Comparison of ENCODE assay signal across 8 mouse cellular contexts in the genomic region with DNA sequence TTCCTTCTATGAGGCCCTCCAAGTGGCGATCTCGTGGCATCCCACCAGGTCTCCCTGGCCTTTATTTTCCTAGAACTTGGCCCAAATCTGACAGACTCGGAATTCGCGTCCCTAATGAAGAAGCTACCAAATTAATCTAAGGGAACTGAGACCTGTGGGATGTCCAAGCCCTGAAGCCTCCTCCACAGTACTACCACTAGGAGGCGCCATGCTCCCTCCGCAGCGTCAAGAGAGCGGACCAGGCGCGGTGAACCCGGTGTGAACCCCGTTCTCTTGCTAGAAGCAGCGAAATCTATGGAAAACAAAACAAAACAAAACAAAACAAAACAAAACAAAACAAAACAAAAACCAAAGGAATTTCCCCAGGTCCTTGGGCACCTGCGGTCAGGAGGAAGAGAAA. TPM values are rescaled to one million over a fixed set of nuclear protein-coding genes. Genes with fewer than 3 reads are reported as not detected.
DNase-seq lines count a peak whose midpoint lies in the region; ATAC-seq lines count a peak whose summit lies in the region.

No protein-coding gene starts in this region.

- no peaks in the 10 kb centered on the region for H3K36me3 ChIP-seq in kidney, embryonic 16.5 days (ENCODE audit: insufficient read depth, low read length)
- H3K36me3 ChIP-seq in heart, embryonic 16.5 days (ENCODE audit: control insufficient read depth, insufficient read depth), result no peaks in the 10 kb centered on the region
- no peaks in the 10 kb centered on the region for H3K36me3 ChIP-seq in liver, embryonic 12.5 days

- H3K27ac ChIP-seq in kidney, embryonic 16.5 days (ENCODE audit: low read length), result no peak overlapping the region
- no peak overlapping the region for H3K27ac ChIP-seq in heart, embryonic 16.5 days (ENCODE audit: low read length)
- H3K27ac ChIP-seq in liver, embryonic 12.5 days, result no peak overlapping the region

- DNase-seq in kidney, adult 11 months, result peak; percentile 33
- DNase-seq in T-cell, adult 2 months (ENCODE audit: low spot score), result peak; percentile 52
- peak; percentile 81 for DNase-seq in thymus, postnatal 14 days

- H3K4me1 ChIP-seq in kidney, embryonic 16.5 days (ENCODE audit: insufficient read depth, low read length), result no peaks in the 10 kb centered on the region
- H3K4me1 ChIP-seq in heart, embryonic 16.5 days (ENCODE audit: control insufficient read depth, insufficient read depth, low read length), result no peaks in the 10 kb centered on the region
- H3K4me1 ChIP-seq in liver, embryonic 12.5 days, result peaks cover 55% of the 10 kb centered on the region

- H3K27me3 ChIP-seq in kidney, embryonic 16.5 days (ENCODE audit: insufficient read depth, low read length), result no peaks in the 10 kb centered on the region
- no peaks in the 10 kb centered on the region for H3K27me3 ChIP-seq in heart, embryonic 16.5 days (ENCODE audit: control insufficient read depth, insufficient read depth, low read length)
- peaks cover 8% of the 10 kb centered on the region; the same call in 1 of the 2 replicates for H3K27me3 ChIP-seq in liver, embryonic 12.5 days (replicated peaks)

- H3K4me2 ChIP-seq in kidney, embryonic 16.5 days (replicated peaks; ENCODE audit: low read depth, low read length), result no peak overlapping the region; the same call in 1 of the 2 replicates
- peak overlapping the region; percentile 37; the same call in 1 of the 2 replicates for H3K4me2 ChIP-seq in heart, embryonic 16.5 days (ENCODE audit: low read depth, low read length)
- H3K4me2 ChIP-seq in liver, embryonic 12.5 days, result peak overlapping the region; percentile 54

- H3K4me3 ChIP-seq in kidney, embryonic 16.5 days (ENCODE audit: low read length), result no peak overlapping the region
- H3K4me3 ChIP-seq in heart, embryonic 16.5 days (ENCODE audit: low read length), result no peak overlapping the region
- no peak overlapping the region for H3K4me3 ChIP-seq in liver, embryonic 12.5 days

- H3K9ac ChIP-seq in kidney, embryonic 16.5 days (replicated peaks; ENCODE audit: low read length), result no peak overlapping the region
- H3K9ac ChIP-seq in heart, embryonic 16.5 days (ENCODE audit: low read length), result no peak overlapping the region
- H3K9ac ChIP-seq in liver, embryonic 12.5 days, result 0 out of 2 replicates have a peak overlapping the region, but pooled peaks have one; percentile 27

- no peak for ATAC-seq in kidney, embryonic 16.5 days (ENCODE audit: low FRiP score, low TSS enrichment)
- ATAC-seq in common myeloid progenitor, adult 5-6 weeks (replicated peaks; ENCODE audit: low read depth, poor library complexity, severe bottlenecking), result peak; percentile 58
- ATAC-seq in heart, embryonic 16.5 days (replicated peaks; ENCODE audit: extremely low read depth, insufficient read depth, low FRiP score), result no peak
- ATAC-seq in liver, embryonic 12.5 days, result peak; percentile 46; the same call in 1 of the 2 replicates
- peak; percentile 78 for ATAC-seq in neutrophil, adult 5-6 weeks (ENCODE audit: extremely low read depth, insufficient number of reproducible peaks, low FRiP score, poor library complexity, severe bottlenecking)

- 6% methylated on average over 15 of the region's 15 CpGs for WGBS in kidney, embryonic 16.5 days
- WGBS in heart, embryonic 16.5 days, result 5% methylated on average over 15 of the region's 15 CpGs
- 5% methylated on average over 15 of the region's 15 CpGs for WGBS in liver, embryonic 12.5 days (ENCODE audit: insufficient replicate concordance)

- H3K9me3 ChIP-seq in kidney, embryonic 16.5 days (ENCODE audit: low read length), result 0 out of 2 replicates have a peak, but pooled peaks cover 2% of the 10 kb centered on the region
- H3K9me3 ChIP-seq in heart, embryonic 16.5 days (replicated peaks; ENCODE audit: control insufficient read depth, low read length), result no peaks in the 10 kb centered on the region
- peaks cover 4% of the 10 kb centered on the region; the same call in 1 of the 2 replicates for H3K9me3 ChIP-seq in liver, embryonic 12.5 days (replicated peaks)

RNA-seq across cellular contexts. Expression of a gene that starts 9.3 kb away (rescaled TPM):
- 48.5 and 49.7 TPM in 2 replicates for polyA plus RNA-seq in kidney, embryonic 16.5 days (2015; fragmentation: Nextera tagmentation; extraction: Ambion mirVana)
- total RNA-seq in common myeloid progenitor, adult 5-6 weeks (2017), result 9.7 and 19.0 TPM in 2 replicates
- polyA plus RNA-seq in heart, embryonic 16.5 days (2015; fragmentation: Nextera tagmentation; extraction: Ambion mirVana), result 28.6 and 29.1 TPM in 2 replicates
- 24.9 and 26.3 TPM in 2 replicates for polyA plus RNA-seq in liver, embryonic 12.5 days (2016; fragmentation: Nextera tagmentation; extraction: Ambion mirVana)
- total RNA-seq in neutrophil, adult 5-6 weeks (2017), result 9.5 and 10.4 TPM in 2 replicates

RNA-seq across cellular contexts. Expression of a gene that starts 29.0 kb away (rescaled TPM):
- polyA plus RNA-seq in kidney, embryonic 16.5 days (2015; fragmentation: Nextera tagmentation; extraction: Ambion mirVana), result 0.33 and 0.42 TPM in 2 replicates
- 29.5 and 30.7 TPM in 2 replicates for total RNA-seq in common myeloid progenitor, adult 5-6 weeks (2017)
- polyA plus RNA-seq in heart, embryonic 16.5 days (2015; fragmentation: Nextera tagmentation; extraction: Ambion mirVana), result 0.84 and 0.92 TPM in 2 replicates
- 117 and 121 TPM in 2 replicates for polyA plus RNA-seq in liver, embryonic 12.5 days (2016; fragmentation: Nextera tagmentation; extraction: Ambion mirVana)
- total RNA-seq in neutrophil, adult 5-6 weeks (2017), result 0.35 and 0.98 TPM in 2 replicates

RNA-seq across cellular contexts. Expression of a gene that starts 29.6 kb away (rescaled TPM):
- polyA plus RNA-seq in kidney, embryonic 16.5 days (2015; fragmentation: Nextera tagmentation; extraction: Ambion mirVana), result not detected in 2 replicates
- not detected in 2 replicates for total RNA-seq in common myeloid progenitor, adult 5-6 weeks (2017)
- polyA plus RNA-seq in heart, embryonic 16.5 days (2015; fragmentation: Nextera tagmentation; extraction: Ambion mirVana), result 0.30 TPM in 1 of 2 replicates, not detected in the other
- not detected in 2 replicates for polyA plus RNA-seq in liver, embryonic 12.5 days (2016; fragmentation: Nextera tagmentation; extraction: Ambion mirVana)
- total RNA-seq in neutrophil, adult 5-6 weeks (2017), result not detected in 2 replicates

RNA-seq across cellular contexts. Expression of a gene that starts 48.2 kb away (rescaled TPM):
- 23.1 and 23.3 TPM in 2 replicates for polyA plus RNA-seq in kidney, embryonic 16.5 days (2015; fragmentation: Nextera tagmentation; extraction: Ambion mirVana)
- 14.5 and 18.7 TPM in 2 replicates for total RNA-seq in common myeloid progenitor, adult 5-6 weeks (2017)
- polyA plus RNA-seq in heart, embryonic 16.5 days (2015; fragmentation: Nextera tagmentation; extraction: Ambion mirVana), result 16.7 and 17.5 TPM in 2 replicates
- polyA plus RNA-seq in liver, embryonic 12.5 days (2016; fragmentation: Nextera tagmentation; extraction: Ambion mirVana), result 12.5 and 13.6 TPM in 2 replicates
- 32.5 and 32.9 TPM in 2 replicates for total RNA-seq in neutrophil, adult 5-6 weeks (2017)

Comparison
In these comparisons a context has a peak if more than half of its experiments do, and no peak if none do; other contexts are left out.
1. ATAC-seq: peak in common myeloid progenitor, adult 5-6 weeks (single experiment), liver, embryonic 12.5 days (single experiment) and neutrophil, adult 5-6 weeks (single experiment); none in kidney, embryonic 16.5 days (single experiment) and heart, embryonic 16.5 days (single experiment).
2. RNA of a gene that starts 29.0 kb away (polyA plus RNA-seq): 117 to 121 TPM in liver, embryonic 12.5 days; 0.84 to 0.92 TPM in heart, embryonic 16.5 days and 0.33 to 0.42 TPM in kidney, embryonic 16.5 days; every median in the first group is over 10 times any median in the second.
3. Peak in every context shown above with its lines, with median percentiles within 50 percentile points of each other: DNase-seq.